Mouse (Mus musculus) lung, adult 2 months (tissue): Measurements from ENCODE around the gene Poldip3. TPM values are rescaled to one million over a fixed set of nuclear protein-coding genes. Genes with fewer than 3 reads are reported as not detected.
A peak's percentile ranks its signal among the peaks of the same experiment; 100 is the strongest.
"Not testable (repeated sequence)": the region's sequence is repeated elsewhere in the genome, so short reads cannot be mapped to it uniquely, and the experiment has no call there.

ENCODE experiments used
- DNase-seq: peaks from one replicate; pipeline ENCODE4 v3.0.0; 2022
- H3K4me1 ChIP-seq: fragments of 200-500 bp; 2 replicates; pipeline ENCODE4 v1.6.1; 2011; ENCODE audit warnings: low read length; ENCODE audit not compliant: control insufficient read depth, insufficient read depth
- H3K4me3 ChIP-seq: fragments of 200-500 bp; replicated peaks from 2 replicates; pipeline ENCODE3; 2011; ENCODE audit warnings: low read depth, mild to moderate bottlenecking, control low read depth, low read length; ENCODE audit errors: extremely low read depth
- CTCF ChIP-seq: fragments of 200-500 bp; IDR thresholded peaks from 2 replicates; pipeline ENCODE4 v1.5.1; 2011; ENCODE audit warnings: mild to moderate bottlenecking, low read length, control low read depth; ENCODE audit not compliant: insufficient read depth
- POLR2A ChIP-seq: fragments of 200-500 bp; IDR thresholded peaks from 2 replicates; pipeline ENCODE4 v1.6.1; 2011; ENCODE audit warnings: low read depth, mild to moderate bottlenecking, control low read depth, low read length, borderline replicate concordance; ENCODE audit errors: extremely low read depth
- WGBS: fragments of 180-500 bp; shearing (Covaris S2); methylation state at CpG from one replicate; pipeline ENCODE4 v1.1.7; 2018; 5-methylcytosine and 5-hydroxymethylcytosine counted together
- polyA plus RNA-seq: library from polyadenylated mRNA; depleted of rRNA; stranded (reverse); fragments of >200 nt; gene quantifications from 2 replicates; pipeline ENCODE4 v1.2.3, GENCODE M21; 2012

The Poldip3 gene
- polyA plus RNA-seq, 1 experiment, result 55.8 TPM

- Histone ChIP-seq H3K4me3 (no peak overlapping the region), H3K4me1 (peaks cover 3% of the 10 kb centered on the region; the same call in 1 of the 2 replicates)
- TF ChIP-seq POLR2A (no peak), CTCF (no peak)
- DNase-seq, result no peak
- WGBS, result 62% methylated on average over 2 of the region's 2 CpGs
Observed at GRCm38 (mm10) chr15:83135654-83136053, 13.5 kb downstream of the Poldip3 start.

- WGBS, result 76% methylated on average over 6 of the region's 6 CpGs
- TF ChIP-seq CTCF (no peak), POLR2A (no peak)
- no peak for DNase-seq
Observed at GRCm38 (mm10) chr15:83134671-83135070, 14.5 kb downstream of the Poldip3 start.

GRCm38 (mm10) chr15:83129530-83130231 lies 19.5 kb downstream of the Poldip3 start:
- Histone ChIP-seq H3K4me1 (no peaks in the 10 kb centered on the region), H3K4me3 (no peak overlapping the region)
- WGBS, result 80% methylated on average over 7 of the region's 7 CpGs
- TF ChIP-seq CTCF (no peak), POLR2A (no peak)
- no peak for DNase-seq

More at GRCm38 (mm10) chr15:83134671-83135070, 14.5 kb downstream of the Poldip3 start:
- no peaks in the 10 kb centered on the region; the same call in 1 of the 2 replicates for H3K4me1 ChIP-seq
- no peak overlapping the region for H3K4me3 ChIP-seq

- not testable (repeated sequence) for H3K4me1 ChIP-seq, H3K4me3 ChIP-seq, DNase-seq
- 78% methylated on average over 3 of the region's 3 CpGs for WGBS
Observed at GRCm38 (mm10) chr15:83127037-83127436, 22.1 kb downstream of the Poldip3 start.

GRCm38 (mm10) chr15:83126582-83126981 lies 22.6 kb downstream of the Poldip3 start:
- no peak overlapping the region for H3K4me3 ChIP-seq
- WGBS, result 88% methylated on average over 9 of the region's 9 CpGs
- H3K4me1 ChIP-seq, result no peaks in the 10 kb centered on the region
- DNase-seq, result no peak
- TF ChIP-seq CTCF, result no peak
- no peak for TF ChIP-seq POLR2A

GRCm38 (mm10) chr15:83124625-83125024 lies 24.6 kb downstream of the Poldip3 start:
- DNase-seq, result no peak
- Histone ChIP-seq H3K4me1 (no peaks in the 10 kb centered on the region), H3K4me3 (no peak overlapping the region)
- TF ChIP-seq POLR2A (no peak), CTCF (no peak)
- 67% methylated on average over 5 of the region's 5 CpGs for WGBS

GRCm38 (mm10) chr15:83122566-83123145 lies 26.5 kb downstream of the Poldip3 start, which contains the start of gene Rrp7a:
TSS of gene Rrp7a (minus strand) at chr15:83122801.
- Histone ChIP-seq H3K4me1 (no peaks in the 10 kb centered on the region), H3K4me3 (peak within 1 kb of the TSS; percentile 98)
- TF ChIP-seq POLR2A, result peak; percentile 72; the same call in 1 of the 2 replicates
- TF ChIP-seq CTCF, result no peak
- WGBS, result 7% methylated on average over 32 of the region's 32 CpGs
- peak; percentile 93 for DNase-seq

- DNase-seq, result no peak
- Histone ChIP-seq H3K4me1 (no peaks in the 10 kb centered on the region), H3K4me3 (peak overlapping the region; percentile 98)
- WGBS, result 3% methylated on average over 41 of the region's 43 CpGs
- TF ChIP-seq POLR2A (no peak), CTCF (no peak)
Observed at GRCm38 (mm10) chr15:83121709-83122565, 27.2 kb downstream of the Poldip3 start.

GRCm38 (mm10) chr15:83118360-83118759 lies 30.8 kb downstream of the Poldip3 start:
- TF ChIP-seq CTCF (peak; percentile 32; the same call in 1 of the 2 replicates), POLR2A (no peak)
- H3K4me1 ChIP-seq, result no peaks in the 10 kb centered on the region
- H3K4me3 ChIP-seq, result no peak overlapping the region
- DNase-seq, result no peak
- 55% methylated on average over 7 of the region's 7 CpGs for WGBS
